Mouse (Mus musculus): ENCODE data around the gene Nfkb1. TPM values are rescaled to one million over a fixed set of nuclear protein-coding genes. Genes with fewer than 3 reads are reported as not detected.
A peak's percentile ranks its signal among the peaks of the same experiment; 100 is the strongest.

Gene Nfkb1
- polyA plus RNA-seq, 1 experiment, result 46.0 TPM

GRCm38 (mm10) chr3:135702658-135703057, 11.3 kb upstream of the Nfkb1 start:
- 93% methylated on average over 5 of the region's 5 CpGs for WGBS
- no peak for TF ChIP-seq POLR2A (IDR thresholded peaks at IDR 0.05; ENCODE audit: low read depth, low read length)
- no peak for TF ChIP-seq CTCF (conservative IDR thresholded peaks at IDR 0.05; ENCODE audit: insufficient read depth, insufficient read length, low read depth, low read length)

GRCm38 (mm10) chr3:135699523-135700264, 8.3 kb upstream of the Nfkb1 start:
- no peak overlapping the region for H3K27ac ChIP-seq (ENCODE audit: insufficient read depth, low read depth, low read length)
- WGBS, result 64% methylated on average over 10 of the region's 10 CpGs
- TF ChIP-seq POLR2A (IDR thresholded peaks at IDR 0.05; ENCODE audit: low read depth, low read length) (no peak), CTCF (conservative IDR thresholded peaks at IDR 0.05; ENCODE audit: insufficient read depth, insufficient read length, low read depth, low read length) (no peak)
- H3K27me3 ChIP-seq (replicated peaks; ENCODE audit: control insufficient read depth, insufficient read depth, low read length), result peaks cover 2% of the 10 kb centered on the region
- H3K4me3 ChIP-seq (ENCODE audit: insufficient read depth, low read depth, low read length), result no peak overlapping the region
- no peaks in the 10 kb centered on the region; the same call in 1 of the 2 replicates for H3K4me1 ChIP-seq (ENCODE audit: control insufficient read depth, insufficient read depth, low read length)
- no peaks in the 10 kb centered on the region for H3K36me3 ChIP-seq (ENCODE audit: control insufficient read depth, insufficient read depth, low read length)
- DNase-seq, result no peak

More at GRCm38 (mm10) chr3:135702658-135703057, 11.3 kb upstream of the Nfkb1 start:
- Histone ChIP-seq H3K27ac (ENCODE audit: insufficient read depth, low read depth, low read length) (no peak overlapping the region), H3K4me3 (ENCODE audit: insufficient read depth, low read depth, low read length) (no peak overlapping the region), H3K27me3 (replicated peaks; ENCODE audit: control insufficient read depth, insufficient read depth, low read length) (peaks cover 2% of the 10 kb centered on the region), H3K36me3 (ENCODE audit: control insufficient read depth, insufficient read depth, low read length) (no peaks in the 10 kb centered on the region), H3K4me1 (ENCODE audit: control insufficient read depth, insufficient read depth, low read length) (no peaks in the 10 kb centered on the region; the same call in 1 of the 2 replicates)
- no peak for DNase-seq

GRCm38 (mm10) chr3:135698466-135698975, 7.2 kb upstream of the Nfkb1 start:
- peaks cover 2% of the 10 kb centered on the region for H3K27me3 ChIP-seq (replicated peaks; ENCODE audit: control insufficient read depth, insufficient read depth, low read length)
- no peak overlapping the region for H3K4me3 ChIP-seq (ENCODE audit: insufficient read depth, low read depth, low read length)
- peak; percentile 84 for DNase-seq
- WGBS, result 36% methylated on average over 12 of the region's 12 CpGs
- H3K27ac ChIP-seq (ENCODE audit: insufficient read depth, low read depth, low read length), result no peak overlapping the region
- no peaks in the 10 kb centered on the region; the same call in 1 of the 2 replicates for H3K4me1 ChIP-seq (ENCODE audit: control insufficient read depth, insufficient read depth, low read length)
- TF ChIP-seq POLR2A (IDR thresholded peaks at IDR 0.05; ENCODE audit: low read depth, low read length) (no peak), CTCF (conservative IDR thresholded peaks at IDR 0.05; ENCODE audit: insufficient read depth, insufficient read length, low read depth, low read length) (no peak)
- no peaks in the 10 kb centered on the region for H3K36me3 ChIP-seq (ENCODE audit: control insufficient read depth, insufficient read depth, low read length)

- H3K27ac ChIP-seq (ENCODE audit: insufficient read depth, low read depth, low read length), result no peak overlapping the region
- DNase-seq, result no peak
- TF ChIP-seq CTCF (conservative IDR thresholded peaks at IDR 0.05; ENCODE audit: insufficient read depth, insufficient read length, low read depth, low read length) (no peak), POLR2A (IDR thresholded peaks at IDR 0.05; ENCODE audit: low read depth, low read length) (no peak)
- peaks cover 2% of the 10 kb centered on the region for H3K27me3 ChIP-seq (replicated peaks; ENCODE audit: control insufficient read depth, insufficient read depth, low read length)
- no peaks in the 10 kb centered on the region; the same call in 1 of the 2 replicates for H3K4me1 ChIP-seq (ENCODE audit: control insufficient read depth, insufficient read depth, low read length)
- H3K36me3 ChIP-seq (ENCODE audit: control insufficient read depth, insufficient read depth, low read length), result no peaks in the 10 kb centered on the region
- WGBS, result 93% methylated on average over 8 of the region's 8 CpGs
- no peak overlapping the region for H3K4me3 ChIP-seq (ENCODE audit: insufficient read depth, low read depth, low read length)
Measured at GRCm38 (mm10) chr3:135696262-135696661, 4.9 kb upstream of the Nfkb1 start.

- Histone ChIP-seq H3K4me1 (ENCODE audit: control insufficient read depth, insufficient read depth, low read length) (peaks cover 6% of the 10 kb centered on the region), H3K27me3 (replicated peaks; ENCODE audit: control insufficient read depth, insufficient read depth, low read length) (peaks cover 2% of the 10 kb centered on the region), H3K27ac (ENCODE audit: insufficient read depth, low read depth, low read length) (no peak overlapping the region), H3K36me3 (ENCODE audit: control insufficient read depth, insufficient read depth, low read length) (no peaks in the 10 kb centered on the region), H3K4me3 (ENCODE audit: insufficient read depth, low read depth, low read length) (no peak overlapping the region)
- DNase-seq, result no peak
- 80% methylated on average over 3 of the region's 3 CpGs for WGBS
- TF ChIP-seq POLR2A (IDR thresholded peaks at IDR 0.05; ENCODE audit: low read depth, low read length) (no peak), CTCF (conservative IDR thresholded peaks at IDR 0.05; ENCODE audit: insufficient read depth, insufficient read length, low read depth, low read length) (no peak)
Measured at GRCm38 (mm10) chr3:135692999-135693398, 1.7 kb upstream of the Nfkb1 start.

- peaks cover 10% of the 10 kb centered on the region for H3K4me1 ChIP-seq (ENCODE audit: control insufficient read depth, insufficient read depth, low read length)
- no peaks in the 10 kb centered on the region for H3K36me3 ChIP-seq (ENCODE audit: control insufficient read depth, insufficient read depth, low read length)
- peak; percentile 65 for DNase-seq
- 3% methylated on average over 47 of the region's 47 CpGs for WGBS
- H3K4me3 ChIP-seq (ENCODE audit: insufficient read depth, low read depth, low read length), result peak overlapping the region; percentile 90
- H3K27ac ChIP-seq (ENCODE audit: insufficient read depth, low read depth, low read length), result peak overlapping the region; percentile 20
- H3K27me3 ChIP-seq (replicated peaks; ENCODE audit: control insufficient read depth, insufficient read depth, low read length), result no peaks in the 10 kb centered on the region
- TF ChIP-seq POLR2A (IDR thresholded peaks at IDR 0.05; ENCODE audit: low read depth, low read length), result no peak
- TF ChIP-seq CTCF (conservative IDR thresholded peaks at IDR 0.05; ENCODE audit: insufficient read depth, insufficient read length, low read depth, low read length), result no peak
Measured at GRCm38 (mm10) chr3:135690568-135691190, 668 bp downstream of the Nfkb1 start.

Data from kidney, adult 2 months (tissue).